Mouse (Mus musculus): ENCODE measurements around the gene Zbtb7b.

GRCm38 (mm10) chr3:89380711-89381110 is 13.9 kb downstream of the Zbtb7b start:
- no peak for TF ChIP-seq TCF12 (IDR thresholded peaks at IDR 0.05; ENCODE audit: insufficient read depth, poor library complexity, severe bottlenecking)
- TF ChIP-seq USF1 (IDR thresholded peaks at IDR 0.05; ENCODE audit: low read depth): no peak
- no peak for TF ChIP-seq E2F4 (IDR thresholded peaks at IDR 0.05; ENCODE audit: insufficient read depth)
- TF ChIP-seq POLR2A (IDR thresholded peaks at IDR 0.05; ENCODE audit: insufficient read length, low read depth): no peak
- TF ChIP-seq MAX (IDR thresholded peaks at IDR 0.05; ENCODE audit: low read depth): no peak
- TF ChIP-seq MYOD1 (IDR thresholded peaks at IDR 0.05; ENCODE audit: control insufficient read depth in 1 of 3, insufficient read length in 2 of 3, low read depth in 2 of 3): no peak
- TF ChIP-seq SRF (IDR thresholded peaks at IDR 0.05; ENCODE audit: control insufficient read depth, insufficient read length, low read depth): no peak

Measured in myocyte (in vitro differentiated cells).